Mouse (Mus musculus) MEL (cell line): ENCODE measurements at regions not wholly inside any gene's neighbourhood (a gene's known extent, or its start where the extent isn't known, plus 50 kb on each side); places are given as distances from the start of the nearest gene placed in this dataset.

Experiments
- DNase-seq: peaks from one replicate; pipeline ENCODE4 v3.0.0; 2011; ENCODE audit warnings: low read depth, low spot score
- H3K27ac ChIP-seq: 2 replicates; pipeline ENCODE4 v1.5.1; 2012; ENCODE audit warnings: low read depth, mild to moderate bottlenecking, control low read depth, low read length, moderate library complexity; ENCODE audit not compliant: control insufficient read depth
- H3K27me3 ChIP-seq, 2 experiments: fragments of 150-350 bp in 1 of 2; sonication (generic) in 1 of 2; 2 replicates each; pipeline ENCODE4 v1.6.1; 2012; ENCODE audit warnings: low read length in 2 of 2, mild to moderate bottlenecking in 2 of 2, improper control_type of control experiment in 1 of 2, moderate library complexity in 1 of 2; ENCODE audit not compliant: insufficient read depth in 2 of 2, control insufficient read depth in 1 of 2
- H3K36me3 ChIP-seq, 2 experiments: 2 replicates each; pipeline ENCODE4 v1.6.1; 2012 to 2014; ENCODE audit warnings: low read length in 2 of 2, improper control_type of control experiment in 1 of 2, inconsistent platforms in 1 of 2, mild to moderate bottlenecking in 1 of 2; ENCODE audit not compliant: insufficient read depth in 2 of 2, control insufficient read depth in 1 of 2
- H3K4me1 ChIP-seq, 2 experiments: fragments of 150-350 bp in 1 of 2; sonication (generic) in 1 of 2; 2 replicates each; pipeline ENCODE4 v1.6.1; 2012; ENCODE audit warnings: low read length in 2 of 2, improper control_type of control experiment in 1 of 2, mild to moderate bottlenecking in 1 of 2; ENCODE audit not compliant: insufficient read depth in 2 of 2, control insufficient read depth in 1 of 2
- H3K4me3 ChIP-seq, 2 experiments: fragments of 150-350 bp in 1 of 2; sonication (generic) in 1 of 2; 2 replicates each; pipeline ENCODE4 v1.5.1; 2012; ENCODE audit warnings: low read depth in 2 of 2, low read length in 2 of 2, mild to moderate bottlenecking in 2 of 2, moderate library complexity in 2 of 2, control low read depth in 1 of 2, improper control_type of control experiment in 1 of 2; ENCODE audit not compliant: control insufficient read depth in 1 of 2, insufficient read depth in 1 of 2
- H3K79me2 ChIP-seq: 2 replicates; pipeline ENCODE4 v1.6.1; 2012; ENCODE audit warnings: mild to moderate bottlenecking, low read length, moderate library complexity; ENCODE audit not compliant: control insufficient read depth, poor library complexity, insufficient read depth
- H3K9ac ChIP-seq: 2 replicates; pipeline ENCODE4 v1.6.1; 2012; ENCODE audit warnings: low read depth, mild to moderate bottlenecking, control low read depth, low read length, moderate library complexity; ENCODE audit not compliant: control insufficient read depth, poor library complexity, severe bottlenecking
- H3K9me3 ChIP-seq: fragments of 150-350 bp; sonication (generic); replicated peaks from 2 replicates; pipeline ENCODE4 v1.6.1; 2012; ENCODE audit warnings: mild to moderate bottlenecking, low read length, improper control_type of control experiment, moderate library complexity; ENCODE audit not compliant: insufficient read depth
- CHD1 ChIP-seq: IDR thresholded peaks from 2 replicates; pipeline ENCODE4 v1.6.1; 2012; ENCODE audit warnings: low read depth, mild to moderate bottlenecking, inconsistent platforms, low read length, improper control_type of control experiment
- CTCF ChIP-seq, 3 experiments: IDR thresholded peaks in 2 of 3; conservative IDR thresholded peaks in 1 of 3; 2 replicates each; pipeline ENCODE4 v1.5.1; 2011 to 2012; ENCODE audit warnings: low read length in 3 of 3, low read depth in 2 of 3, mild to moderate bottlenecking in 2 of 3, improper control_type of control experiment in 1 of 3, inconsistent platforms in 1 of 3, mixed read lengths in 1 of 3, moderate library complexity in 1 of 3; ENCODE audit not compliant: control insufficient read depth in 1 of 3, insufficient read depth in 1 of 3, poor library complexity in 1 of 3, severe bottlenecking in 1 of 3
- E2F4 ChIP-seq: IDR thresholded peaks from 2 replicates; pipeline ENCODE4 v1.6.1; 2011; ENCODE audit warnings: low read depth, low read length, improper control_type of control experiment, borderline replicate concordance
- ELF1 ChIP-seq: IDR thresholded peaks from 2 replicates; pipeline ENCODE4 v1.6.1; 2014; ENCODE audit warnings: low read depth, mild to moderate bottlenecking, inconsistent platforms, low read length, improper control_type of control experiment, moderate library complexity
- EP300 ChIP-seq, 2 experiments: IDR thresholded peaks; 2 replicates each; pipeline ENCODE4 v1.6.1; 2011; ENCODE audit warnings: improper control_type of control experiment in 2 of 2, low read length in 2 of 2, low read depth in 1 of 2, mild to moderate bottlenecking in 1 of 2
- ETS1 ChIP-seq: IDR thresholded peaks from 2 replicates; pipeline ENCODE4 v1.6.1; 2012; ENCODE audit warnings: low read depth, mild to moderate bottlenecking, inconsistent platforms, low read length, improper control_type of control experiment, moderate library complexity
- GABPA ChIP-seq: IDR thresholded peaks from 2 replicates; pipeline ENCODE4 v1.6.1; 2012; ENCODE audit warnings: low read depth, mild to moderate bottlenecking, inconsistent platforms, low read length, improper control_type of control experiment, moderate library complexity
- GATA1 ChIP-seq: IDR thresholded peaks from 2 replicates; pipeline ENCODE4 v1.6.1; 2011; ENCODE audit warnings: low read depth, low read length, improper control_type of control experiment
- MAFK ChIP-seq: IDR thresholded peaks from 2 replicates; pipeline ENCODE4 v1.6.1; 2011; ENCODE audit warnings: low read depth, mild to moderate bottlenecking, low read length, improper control_type of control experiment, borderline replicate concordance
- MAX ChIP-seq: IDR thresholded peaks from 2 replicates; pipeline ENCODE4 v1.6.1; 2011; ENCODE audit warnings: low read length, improper control_type of control experiment
- MAZ ChIP-seq: IDR thresholded peaks from 2 replicates; pipeline ENCODE4 v1.6.1; 2012; ENCODE audit warnings: low read depth, mild to moderate bottlenecking, inconsistent platforms, low read length, improper control_type of control experiment
- MYB ChIP-seq: IDR thresholded peaks from 2 replicates; pipeline ENCODE4 v1.6.1; 2011; ENCODE audit warnings: mild to moderate bottlenecking, low read depth, low read length, improper control_type of control experiment
- NRF1 ChIP-seq: IDR thresholded peaks from 2 replicates; pipeline ENCODE4 v1.6.1; 2014; ENCODE audit warnings: low read depth, mild to moderate bottlenecking, inconsistent platforms, low read length, improper control_type of control experiment, moderate library complexity; ENCODE audit not compliant: poor library complexity, insufficient read depth, severe bottlenecking
- POLR2AphosphoS2 ChIP-seq: IDR thresholded peaks from 2 replicates; pipeline ENCODE4 v1.6.1; 2011; ENCODE audit warnings: low read length, improper control_type of control experiment
- POLR2AphosphoS5 ChIP-seq: IDR thresholded peaks from 2 replicates; pipeline ENCODE4 v1.6.1; 2012; ENCODE audit warnings: low read depth, borderline replicate concordance, mild to moderate bottlenecking, inconsistent platforms, low read length, moderate library complexity, mixed read lengths
- SIN3A ChIP-seq: IDR thresholded peaks from 2 replicates; pipeline ENCODE4 v1.6.1; 2012; ENCODE audit warnings: low read length, improper control_type of control experiment, inconsistent platforms
- TAL1 ChIP-seq: IDR thresholded peaks from 2 replicates; pipeline ENCODE4 v1.6.1; 2012; ENCODE audit warnings: mild to moderate bottlenecking, inconsistent platforms, low read length, moderate library complexity, mixed read lengths
- TCF12 ChIP-seq: IDR thresholded peaks from 2 replicates; pipeline ENCODE4 v1.6.1; 2014; ENCODE audit warnings: low read depth, mild to moderate bottlenecking, inconsistent platforms, low read length, improper control_type of control experiment, moderate library complexity
- ZKSCAN1 ChIP-seq: IDR thresholded peaks from 2 replicates; pipeline ENCODE4 v1.6.1; 2012; ENCODE audit warnings: low read depth, mild to moderate bottlenecking, inconsistent platforms, low read length, improper control_type of control experiment, moderate library complexity
- ZMIZ1 ChIP-seq: IDR thresholded peaks from 2 replicates; pipeline ENCODE4 v1.6.1; 2012; ENCODE audit warnings: low read depth, mild to moderate bottlenecking, inconsistent platforms, low read length, improper control_type of control experiment, moderate library complexity

- TF ChIP-seq NRF1 = no peak
- TF ChIP-seq MAFK = no peak
These were observed 564.8 kb downstream of the Tox3 start for GRCm38 (mm10) chr8:89783311-89783710.

GRCm38 (mm10) chr8:89766387-89766786 is 581.8 kb downstream of the Tox3 start:
- DNase-seq = no peak
- H3K9me3 ChIP-seq = no peaks in the 10 kb centered on the region
- no peaks in the 10 kb centered on the region for H3K79me2 ChIP-seq
- H3K27me3 ChIP-seq = no peaks in the 10 kb centered on the region
- H3K27ac ChIP-seq = no peak overlapping the region
- no peaks in the 10 kb centered on the region for H3K4me1 ChIP-seq
- no peaks in the 10 kb centered on the region for H3K36me3 ChIP-seq
- H3K9ac ChIP-seq = no peak overlapping the region
- H3K4me3 ChIP-seq = no peak overlapping the region
- no peak for TF ChIP-seq MAFK
- TF ChIP-seq ZMIZ1 = no peak
- TF ChIP-seq GATA1 = no peak
- TF ChIP-seq ELF1 = no peak
- no peak for TF ChIP-seq MAZ
- no peak for TF ChIP-seq TCF12
- no peak for TF ChIP-seq MYB
- no peak for TF ChIP-seq GABPA
- no peak for TF ChIP-seq NRF1
- TF ChIP-seq ETS1 = no peak
- TF ChIP-seq POLR2AphosphoS2 = no peak
- TF ChIP-seq CTCF (IDR thresholded peaks at IDR 0.05 in 2 of 3, conservative IDR thresholded peaks at IDR 0.05 in 1 of 3; ENCODE audit: control insufficient read depth in 1 of 3, insufficient read depth in 1 of 3, low read depth in 2 of 3, low read length in 3 of 3, poor library complexity in 1 of 3, severe bottlenecking in 1 of 3) = no peak
- TF ChIP-seq SIN3A = no peak
- no peak for TF ChIP-seq POLR2AphosphoS5

More at GRCm38 (mm10) chr8:89783311-89783710, 564.8 kb downstream of the Tox3 start:
- Histone ChIP-seq H3K36me3 (no peaks in the 10 kb centered on the region), H3K4me3 (no peak overlapping the region), H3K4me1 (no peaks in the 10 kb centered on the region), H3K9ac (no peak overlapping the region), H3K9me3 (no peaks in the 10 kb centered on the region), H3K79me2 (no peaks in the 10 kb centered on the region), H3K27ac (no peak overlapping the region), H3K27me3 (no peaks in the 10 kb centered on the region)
- DNase-seq = no peak

- H3K27ac ChIP-seq = no peak overlapping the region
- H3K4me1 ChIP-seq = no peaks in the 10 kb centered on the region
- DNase-seq = no peak
- no peak overlapping the region for H3K4me3 ChIP-seq
- no peak overlapping the region for H3K9ac ChIP-seq
- TF ChIP-seq GABPA = no peak
- TF ChIP-seq EP300 (IDR thresholded peaks at IDR 0.05; ENCODE audit: low read depth in 1 of 2, low read length in 2 of 2) = no peak
- no peak for TF ChIP-seq E2F4
- no peak for TF ChIP-seq GATA1
- no peak for TF ChIP-seq MAX
- no peak for TF ChIP-seq TAL1
- TF ChIP-seq ETS1 = no peak
- TF ChIP-seq MAFK = no peak
- TF ChIP-seq SIN3A = no peak
- TF ChIP-seq CHD1 = no peak
- no peak for TF ChIP-seq ZKSCAN1
- H3K36me3 ChIP-seq = no peaks in the 10 kb centered on the region
- no peaks in the 10 kb centered on the region for H3K9me3 ChIP-seq
- no peaks in the 10 kb centered on the region for H3K27me3 ChIP-seq
- H3K79me2 ChIP-seq = no peaks in the 10 kb centered on the region
These were observed 588.6 kb downstream of the Tox3 start for GRCm38 (mm10) chr8:89759531-89759930.
